Mouse (Mus musculus) hindbrain, embryonic 16.5 days (tissue): ENCODE data around the gene Sgms1. TPM values are rescaled to one million over a fixed set of nuclear protein-coding genes. Genes with fewer than 3 reads are reported as not detected.

Experiments used
- ATAC-seq: fragments of 200-750 bp; cut with Nextera tagmentation; 2 replicates; pipeline ENCODE4 v1.8.0; 2017; ENCODE audit warnings: moderate TSS enrichment, moderate library complexity
- H3K27ac ChIP-seq: fragments of 300-500 bp; sonication (generic); 2 replicates; pipeline ENCODE4 v1.5.1; 2014; ENCODE audit warnings: low read depth, mild to moderate bottlenecking, control low read depth, low read length, moderate library complexity
- H3K27me3 ChIP-seq: fragments of 300-500 bp; sonication (generic); replicated peaks from 2 replicates; pipeline ENCODE4 v1.6.1; 2014; ENCODE audit warnings: low read length; ENCODE audit not compliant: control insufficient read depth, insufficient read depth
- H3K36me3 ChIP-seq: fragments of 300-500 bp; sonication (generic); 2 replicates; pipeline ENCODE4 v1.6.1; 2014; ENCODE audit warnings: mild to moderate bottlenecking, low read length, moderate library complexity, mixed read lengths; ENCODE audit not compliant: control insufficient read depth, insufficient read depth
- H3K4me1 ChIP-seq: fragments of 300-500 bp; sonication (generic); 2 replicates; pipeline ENCODE4 v1.6.1; 2014; ENCODE audit warnings: low read depth, low read length; ENCODE audit not compliant: control insufficient read depth, insufficient read depth
- H3K4me2 ChIP-seq: fragments of 300-500 bp; sonication (generic); 2 replicates; pipeline ENCODE4 v1.6.1; 2014; ENCODE audit warnings: mild to moderate bottlenecking, low read length, control low read depth, moderate library complexity
- H3K4me3 ChIP-seq: fragments of 300-500 bp; sonication (generic); 2 replicates; pipeline ENCODE4 v1.5.1; 2014; ENCODE audit warnings: mild to moderate bottlenecking, low read length, control low read depth, moderate library complexity
- H3K9ac ChIP-seq: fragments of 300-500 bp; sonication (generic); 2 replicates; pipeline ENCODE4 v1.6.1; 2014; ENCODE audit warnings: low read depth, mild to moderate bottlenecking, control low read depth, low read length, moderate library complexity
- H3K9me3 ChIP-seq: fragments of 300-500 bp; sonication (generic); 2 replicates; pipeline ENCODE4 v1.6.1; 2014; ENCODE audit warnings: mild to moderate bottlenecking, low read length, moderate library complexity; ENCODE audit not compliant: control insufficient read depth
- WGBS: fragments of 180-500 bp; shearing (Covaris S2); extraction: QIAGEN DNeasy Blood & Tissue Kit; methylation state at CpG from one replicate; pipeline ENCODE4 v1.1.7; 2014; 5-methylcytosine and 5-hydroxymethylcytosine counted together
- polyA plus RNA-seq: library from polyadenylated mRNA; unstranded; fragments of >200 nt; fragmentation: Nextera tagmentation; extraction: Ambion mirVana; gene quantifications from 2 replicates; pipeline ENCODE4 v1.2.1, GENCODE M21; 2015

The Sgms1 gene
- polyA plus RNA-seq, 1 experiment from 2014 or later: 21.7 TPM

- no peaks in the 10 kb centered on the region for H3K9me3 ChIP-seq
- no peak overlapping the region for H3K4me2 ChIP-seq
- no peak overlapping the region for H3K27ac ChIP-seq
- no peak overlapping the region for H3K9ac ChIP-seq
- no peaks in the 10 kb centered on the region for H3K27me3 ChIP-seq
- no peak overlapping the region for H3K4me3 ChIP-seq
- no peak for ATAC-seq
- H3K4me1 ChIP-seq: no peaks in the 10 kb centered on the region
- WGBS: 94% methylated on average over 4 of the region's 4 CpGs
- no peaks in the 10 kb centered on the region; the same call in 1 of the 2 replicates for H3K36me3 ChIP-seq
Measured at GRCm38 (mm10) chr19:32164128-32164527, 225.4 kb downstream of the Sgms1 start.

- ATAC-seq: no peak
Measured at GRCm38 (mm10) chr19:32159944-32160343, 229.6 kb downstream of the Sgms1 start.

GRCm38 (mm10) chr19:32159168-32159567 lies 230.3 kb downstream of the Sgms1 start:
- H3K27me3 ChIP-seq: no peaks in the 10 kb centered on the region

More at GRCm38 (mm10) chr19:32159944-32160343, 229.6 kb downstream of the Sgms1 start:
- Histone ChIP-seq H3K9ac (no peak overlapping the region), H3K27me3 (no peaks in the 10 kb centered on the region), H3K4me2 (no peak overlapping the region), H3K4me3 (no peak overlapping the region), H3K4me1 (no peaks in the 10 kb centered on the region), H3K36me3 (no peaks in the 10 kb centered on the region; the same call in 1 of the 2 replicates), H3K27ac (no peak overlapping the region), H3K9me3 (no peaks in the 10 kb centered on the region)
- WGBS: 96% methylated on average over 7 of the region's 7 CpGs

GRCm38 (mm10) chr19:32157045-32157444 lies 232.5 kb downstream of the Sgms1 start:
- H3K9ac ChIP-seq: no peak overlapping the region
- H3K27ac ChIP-seq: no peak overlapping the region

More at GRCm38 (mm10) chr19:32159168-32159567, 230.3 kb downstream of the Sgms1 start:
- no peak overlapping the region for H3K4me3 ChIP-seq
- H3K27ac ChIP-seq: no peak overlapping the region
- no peak overlapping the region for H3K4me2 ChIP-seq
- no peaks in the 10 kb centered on the region for H3K9me3 ChIP-seq
- H3K9ac ChIP-seq: no peak overlapping the region
- no peak for ATAC-seq
- WGBS: 95% methylated on average over 1 of the region's 1 CpGs
- H3K4me1 ChIP-seq: no peaks in the 10 kb centered on the region
- no peaks in the 10 kb centered on the region; the same call in 1 of the 2 replicates for H3K36me3 ChIP-seq

GRCm38 (mm10) chr19:32152529-32152928 lies 237.0 kb downstream of the Sgms1 start:
- no peaks in the 10 kb centered on the region for H3K36me3 ChIP-seq
- 88% methylated on average over 6 of the region's 6 CpGs for WGBS
- no peak for ATAC-seq

More at GRCm38 (mm10) chr19:32157045-32157444, 232.5 kb downstream of the Sgms1 start:
- Histone ChIP-seq H3K4me3 (no peak overlapping the region), H3K27me3 (no peaks in the 10 kb centered on the region), H3K4me2 (no peak overlapping the region), H3K4me1 (no peaks in the 10 kb centered on the region), H3K36me3 (no peaks in the 10 kb centered on the region; the same call in 1 of the 2 replicates), H3K9me3 (no peaks in the 10 kb centered on the region)
- 92% methylated on average over 6 of the region's 6 CpGs for WGBS
- ATAC-seq: no peak

GRCm38 (mm10) chr19:32148710-32149109 lies 240.8 kb downstream of the Sgms1 start:
- ATAC-seq: no peak
- WGBS: 94% methylated on average over 5 of the region's 5 CpGs
- Histone ChIP-seq H3K36me3 (no peaks in the 10 kb centered on the region), H3K9ac (no peak overlapping the region), H3K27ac (no peak overlapping the region), H3K4me3 (no peak overlapping the region), H3K4me1 (no peaks in the 10 kb centered on the region), H3K9me3 (no peaks in the 10 kb centered on the region), H3K4me2 (no peak overlapping the region), H3K27me3 (no peaks in the 10 kb centered on the region)

More at GRCm38 (mm10) chr19:32152529-32152928, 237.0 kb downstream of the Sgms1 start:
- no peaks in the 10 kb centered on the region for H3K9me3 ChIP-seq
- no peak overlapping the region for H3K4me2 ChIP-seq
- H3K4me3 ChIP-seq: no peak overlapping the region
- no peak overlapping the region for H3K27ac ChIP-seq
- no peaks in the 10 kb centered on the region for H3K27me3 ChIP-seq
- no peaks in the 10 kb centered on the region for H3K4me1 ChIP-seq
- no peak overlapping the region for H3K9ac ChIP-seq

- H3K4me1 ChIP-seq: no peaks in the 10 kb centered on the region
- WGBS: 88% methylated on average over 6 of the region's 6 CpGs
Measured at GRCm38 (mm10) chr19:32142383-32142782, 247.1 kb downstream of the Sgms1 start.

GRCm38 (mm10) chr19:32138361-32139088 lies 251.0 kb downstream of the Sgms1 start:
- ATAC-seq: no peak
- Histone ChIP-seq H3K4me3 (no peak overlapping the region), H3K36me3 (no peaks in the 10 kb centered on the region), H3K4me1 (peaks cover 2% of the 10 kb centered on the region; the same call in 1 of the 2 replicates), H3K9ac (no peak overlapping the region), H3K9me3 (no peaks in the 10 kb centered on the region), H3K27me3 (no peaks in the 10 kb centered on the region), H3K27ac (no peak overlapping the region), H3K4me2 (no peak overlapping the region)
- 82% methylated on average over 14 of the region's 14 CpGs for WGBS

More at GRCm38 (mm10) chr19:32142383-32142782, 247.1 kb downstream of the Sgms1 start:
- no peak for ATAC-seq
- Histone ChIP-seq H3K36me3 (no peaks in the 10 kb centered on the region), H3K4me3 (no peak overlapping the region), H3K27me3 (no peaks in the 10 kb centered on the region), H3K9me3 (no peaks in the 10 kb centered on the region), H3K9ac (no peak overlapping the region), H3K4me2 (no peak overlapping the region), H3K27ac (no peak overlapping the region)

- Histone ChIP-seq H3K27me3 (no peaks in the 10 kb centered on the region), H3K9me3 (no peaks in the 10 kb centered on the region), H3K9ac (no peak overlapping the region), H3K4me1 (peaks cover 2% of the 10 kb centered on the region; the same call in 1 of the 2 replicates), H3K36me3 (no peaks in the 10 kb centered on the region), H3K4me2 (no peak overlapping the region), H3K4me3 (no peak overlapping the region), H3K27ac (no peak overlapping the region)
- no peak for ATAC-seq
- 92% methylated on average over 5 of the region's 5 CpGs for WGBS
Measured at GRCm38 (mm10) chr19:32137904-32138303, 251.6 kb downstream of the Sgms1 start.
